In the genomic region with DNA sequence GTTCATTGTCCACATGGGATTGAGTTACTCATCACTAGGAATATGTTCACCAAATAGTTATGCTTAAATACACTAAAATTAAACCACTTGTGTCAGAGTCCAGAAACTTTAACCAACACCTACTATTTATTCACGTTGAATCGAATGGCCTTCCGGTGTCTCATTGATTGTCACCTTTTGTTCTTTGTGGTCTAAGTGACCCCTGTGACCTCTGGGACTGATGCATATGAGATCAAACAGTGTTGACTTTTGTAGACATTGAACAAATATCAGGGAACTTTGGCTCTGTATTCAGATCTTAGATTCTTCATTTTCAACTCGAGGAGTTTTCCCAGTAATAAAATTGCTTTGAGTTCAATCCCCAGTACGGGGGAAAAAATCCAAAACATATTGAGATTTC, we compare ENCODE assay signal across 13 mouse cellular contexts. TPM values are rescaled to one million over a fixed set of nuclear protein-coding genes. Genes with fewer than 3 reads are reported as not detected.
DNase-seq lines count a peak whose midpoint lies in the region; ATAC-seq and TF ChIP-seq lines count a peak whose summit lies in the region.
"Not testable (repeated sequence)": the region's sequence is repeated elsewhere in the genome, so short reads cannot be mapped to it uniquely, and the experiment has no call there.
"Had no signal": no experiment of that assay in that cellular context is flagged by ENCODE, and none has a peak within 500 bp of the region (broad histone marks: within the 10 kb centered on the region; RNA-seq: fewer than 3 reads in every experiment).

No protein-coding gene starts in this region.

- not testable (repeated sequence) for DNase-seq in liver, embryonic 11.5 days (ENCODE audit: low spot score); liver, embryonic 13.5 days; liver, embryonic 14.5 days (ENCODE audit: low read depth in 3 of 3, low spot score in 3 of 3); liver, postnatal 0 days

- TF ChIP-seq EP300 in liver, embryonic 14.5 days (IDR thresholded peaks at IDR 0.05; ENCODE audit: low read depth); liver, postnatal 0 days (IDR thresholded peaks at IDR 0.05; ENCODE audit: low read depth): not testable (repeated sequence)

- not testable (repeated sequence) for H3K36me3 ChIP-seq in liver, embryonic 11.5 days (ENCODE audit: control insufficient read depth, insufficient read depth, low read length); liver, embryonic 12.5 days; liver, embryonic 13.5 days; liver, embryonic 14.5 days (replicated peaks; ENCODE audit: control insufficient read depth, insufficient read depth, low read depth); liver, embryonic 15.5 days (replicated peaks); liver, embryonic 16.5 days (ENCODE audit: control insufficient read depth, insufficient read depth); liver, postnatal 0 days (replicated peaks; ENCODE audit: insufficient read depth, low read length)

- not testable (repeated sequence) for H3K4me3 ChIP-seq in liver, embryonic 11.5 days (ENCODE audit: low read depth, low read length); liver, embryonic 12.5 days; liver, embryonic 13.5 days (replicated peaks); liver, embryonic 14.5 days (ENCODE audit: insufficient read depth in 1 of 2, low read depth in 2 of 2, low read length in 2 of 2); liver, embryonic 15.5 days (replicated peaks); liver, embryonic 16.5 days (ENCODE audit: low read depth, low read length); liver, postnatal 0 days (ENCODE audit: low read depth, low read length)

- 0 out of 2 replicates have a peak, but pooled peaks have one; percentile 41 for ATAC-seq in liver, embryonic 11.5 days (replicated peaks; ENCODE audit: low FRiP score)
- ATAC-seq in liver, embryonic 12.5 days, result peak; percentile 57
- ATAC-seq in liver, embryonic 13.5 days (ENCODE audit: low read depth), result peak; percentile 65
- peak; percentile 37; the same call in 1 of the 2 replicates for ATAC-seq in liver, embryonic 14.5 days (ENCODE audit: insufficient read depth)
- peak; percentile 62; the same call in 1 of the 2 replicates for ATAC-seq in liver, embryonic 15.5 days (ENCODE audit: insufficient read depth)
- peak; percentile 73 for ATAC-seq in liver, embryonic 16.5 days (ENCODE audit: low read depth)
- peak; percentile 83 for ATAC-seq in liver, postnatal 0 days

- not testable (repeated sequence) for H3K9me3 ChIP-seq in liver, embryonic 11.5 days (ENCODE audit: control insufficient read depth, low read length); liver, embryonic 12.5 days (replicated peaks); liver, embryonic 13.5 days (replicated peaks); liver, embryonic 14.5 days (ENCODE audit: control insufficient read depth, low read length); liver, embryonic 15.5 days (replicated peaks); liver, embryonic 16.5 days (replicated peaks; ENCODE audit: control insufficient read depth, low read length); liver, postnatal 0 days (ENCODE audit: low read length)

- not testable (repeated sequence) for H3K4me2 ChIP-seq in liver, embryonic 11.5 days; liver, embryonic 12.5 days; liver, embryonic 13.5 days; liver, embryonic 14.5 days (ENCODE audit: low read depth); liver, embryonic 15.5 days; liver, embryonic 16.5 days (ENCODE audit: low read depth, low read length); liver, postnatal 0 days (ENCODE audit: low read depth, low read length)

- H3K27me3 ChIP-seq in liver, embryonic 11.5 days (replicated peaks; ENCODE audit: control insufficient read depth, insufficient read depth, low read length); liver, embryonic 12.5 days (replicated peaks); liver, embryonic 13.5 days; liver, embryonic 14.5 days (ENCODE audit: control insufficient read depth, insufficient read depth, low read length); liver, embryonic 15.5 days; liver, embryonic 16.5 days (ENCODE audit: control insufficient read depth, insufficient read depth, low read depth, low read length); liver, postnatal 0 days (ENCODE audit: insufficient read depth, low read length): not testable (repeated sequence)

- not testable (repeated sequence) for H3K27ac ChIP-seq in liver, embryonic 11.5 days (ENCODE audit: low read depth, low read length); liver, embryonic 12.5 days; liver, embryonic 13.5 days; liver, embryonic 14.5 days; liver, embryonic 15.5 days (replicated peaks); liver, embryonic 16.5 days (ENCODE audit: low read length); liver, postnatal 0 days (ENCODE audit: low read depth)

- no CpG with 5 or more reads among the region's 5 CpGs for WGBS in liver, embryonic 11.5 days
- WGBS in liver, embryonic 12.5 days (ENCODE audit: insufficient replicate concordance), result no CpG with 5 or more reads among the region's 5 CpGs
- WGBS in liver, embryonic 13.5 days (ENCODE audit: insufficient replicate concordance), result no CpG with 5 or more reads among the region's 5 CpGs
- no CpG with 5 or more reads among the region's 5 CpGs for WGBS in liver, embryonic 14.5 days (ENCODE audit: insufficient replicate concordance)
- WGBS in liver, embryonic 15.5 days (ENCODE audit: insufficient replicate concordance), result no CpG with 5 or more reads among the region's 5 CpGs
- no CpG with 5 or more reads among the region's 5 CpGs for WGBS in liver, embryonic 16.5 days (ENCODE audit: insufficient replicate concordance)
- WGBS in liver, postnatal 0 days (ENCODE audit: insufficient replicate concordance), result no CpG with 5 or more reads among the region's 5 CpGs

- not testable (repeated sequence) for TF ChIP-seq CTCF in liver, embryonic 14.5 days (IDR thresholded peaks at IDR 0.05; ENCODE audit: low read depth); liver, postnatal 0 days (IDR thresholded peaks at IDR 0.05; ENCODE audit: low read depth)

- not testable (repeated sequence) for H3K9ac ChIP-seq in liver, embryonic 11.5 days (ENCODE audit: low read depth, low read length); liver, embryonic 12.5 days; liver, embryonic 13.5 days; liver, embryonic 14.5 days (replicated peaks); liver, embryonic 15.5 days; liver, embryonic 16.5 days (ENCODE audit: low read depth, low read length); liver, postnatal 0 days (replicated peaks)

- H3K4me1 ChIP-seq in liver, embryonic 11.5 days (replicated peaks; ENCODE audit: control insufficient read depth, insufficient read depth, low read length); liver, embryonic 12.5 days; liver, embryonic 13.5 days (replicated peaks); liver, embryonic 14.5 days (replicated peaks; ENCODE audit: control insufficient read depth in 2 of 2, insufficient read depth in 2 of 2, low read length in 1 of 2); liver, embryonic 15.5 days (replicated peaks); liver, embryonic 16.5 days (ENCODE audit: control insufficient read depth, low read depth, low read length); liver, postnatal 0 days (ENCODE audit: insufficient read depth): not testable (repeated sequence)

RNA-seq across cellular contexts. Expression of a gene that starts 27.9 kb away (rescaled TPM):
- 0.11 and 0.22 TPM in 2 replicates for polyA plus RNA-seq in liver, embryonic 11.5 days (2014; fragmentation: Nextera tagmentation; extraction: Ambion mirVana)
- polyA plus RNA-seq in liver, embryonic 12.5 days (2016; fragmentation: Nextera tagmentation; extraction: Ambion mirVana), result 0.08 TPM in 2 replicates
- polyA plus RNA-seq in liver, embryonic 13.5 days (2015; fragmentation: Nextera tagmentation; extraction: Ambion mirVana), result 0.17 and 0.31 TPM in 2 replicates
- polyA plus RNA-seq in liver, embryonic 14.5 days (2012; rRNA removed), result 0.11 and 0.23 TPM in 2 replicates
- 0.20 and 0.29 TPM in 2 replicates for polyA plus RNA-seq in liver, embryonic 14.5 days (2014; fragmentation: Nextera tagmentation; extraction: Ambion mirVana)
- polyA plus RNA-seq in liver, embryonic 15.5 days (2015; fragmentation: Nextera tagmentation; extraction: Ambion mirVana), result 0.13 and 0.15 TPM in 2 replicates
- polyA plus RNA-seq in liver, embryonic 16.5 days (2015; fragmentation: Nextera tagmentation; extraction: Ambion mirVana), result 0.12 TPM in 1 of 2 replicates, not detected in the other
- polyA plus RNA-seq in liver, postnatal 0 days (2015; fragmentation: Nextera tagmentation; extraction: Ambion mirVana), result 0.40 and 0.78 TPM in 2 replicates
- polyA plus RNA-seq: activated CD4-positive, CD25-positive, alpha-beta regulatory T cell, adult 4 months; adrenal gland, adult 2 months; brain, embryonic 14.5 days; C2C12; CD4-positive, CD25-positive, alpha-beta regulatory T cell, adult 4 months; G1E had no signal

RNA-seq across cellular contexts. Expression of a gene that starts 50.4 kb away (rescaled TPM):
- 0.11 and 0.22 TPM in 2 replicates for polyA plus RNA-seq in liver, embryonic 11.5 days (2014; fragmentation: Nextera tagmentation; extraction: Ambion mirVana)
- 0.08 TPM in 2 replicates for polyA plus RNA-seq in liver, embryonic 12.5 days (2016; fragmentation: Nextera tagmentation; extraction: Ambion mirVana)
- 0.17 and 0.31 TPM in 2 replicates for polyA plus RNA-seq in liver, embryonic 13.5 days (2015; fragmentation: Nextera tagmentation; extraction: Ambion mirVana)
- 0.11 and 0.16 TPM in 2 replicates for polyA plus RNA-seq in liver, embryonic 14.5 days (2012; rRNA removed)
- polyA plus RNA-seq in liver, embryonic 14.5 days (2014; fragmentation: Nextera tagmentation; extraction: Ambion mirVana), result 0.20 TPM in 1 of 2 replicates, not detected in the other
- polyA plus RNA-seq in liver, embryonic 15.5 days (2015; fragmentation: Nextera tagmentation; extraction: Ambion mirVana), result 0.13 and 0.15 TPM in 2 replicates
- polyA plus RNA-seq in liver, embryonic 16.5 days (2015; fragmentation: Nextera tagmentation; extraction: Ambion mirVana), result 0.12 TPM in 1 of 2 replicates, not detected in the other
- polyA plus RNA-seq in liver, postnatal 0 days (2015; fragmentation: Nextera tagmentation; extraction: Ambion mirVana), result 0.07 and 0.40 TPM in 2 replicates
- polyA plus RNA-seq: activated CD4-positive, CD25-positive, alpha-beta regulatory T cell, adult 4 months; adrenal gland, adult 2 months; brain, embryonic 14.5 days; C2C12; CD4-positive, CD25-positive, alpha-beta regulatory T cell, adult 4 months; G1E had no signal
